Mouse (Mus musculus) erythroblast, embryonic 14.5 days (primary cell): ENCODE results near the gene Tiprl. TPM values are rescaled to one million over a fixed set of nuclear protein-coding genes. Genes with fewer than 3 reads are reported as not detected.

Source experiments
- H3K27me3 ChIP-seq: 2 replicates; pipeline ENCODE4 v1.6.1; 2012; ENCODE audit warnings: inconsistent platforms; ENCODE audit not compliant: control insufficient read depth
- H3K36me3 ChIP-seq: 2 replicates; pipeline ENCODE4 v1.6.1; 2012; ENCODE audit warnings: mild to moderate bottlenecking, inconsistent platforms; ENCODE audit not compliant: control insufficient read depth
- H3K4me1 ChIP-seq: 2 replicates; pipeline ENCODE4 v1.6.1; 2012; ENCODE audit warnings: inconsistent platforms; ENCODE audit not compliant: control insufficient read depth
- H3K4me3 ChIP-seq: replicated peaks from 2 replicates; pipeline ENCODE3; 2012; ENCODE audit warnings: moderate library complexity, mild to moderate bottlenecking, inconsistent platforms
- H3K9me3 ChIP-seq: 2 replicates; pipeline ENCODE4 v1.6.1; 2012; ENCODE audit warnings: low read length, inconsistent platforms, mixed read lengths; ENCODE audit not compliant: control insufficient read depth
- GATA1 ChIP-seq: IDR thresholded peaks from 2 replicates; pipeline ENCODE4 v1.6.1; 2012; ENCODE audit warnings: low read length, inconsistent platforms, mixed read lengths
- TAL1 ChIP-seq: IDR thresholded peaks from 3 replicates; pipeline ENCODE4 v1.6.1; 2012; ENCODE audit warnings: low read length, inconsistent platforms, mixed read lengths
- polyA plus RNA-seq: library from polyadenylated mRNA; stranded (reverse); fragments of >175 nt; gene quantifications from 2 replicates; pipeline ENCODE4 v1.2.3, GENCODE M21; 2012

The Tiprl gene
- polyA plus RNA-seq, 1 experiment: 1.1 TPM

GRCm38 (mm10) chr1:165169462-165169861 lies 67.3 kb downstream of the Tiprl start:
- no peak for TF ChIP-seq TAL1
- no peak for TF ChIP-seq GATA1
- H3K36me3 ChIP-seq: no peaks in the 10 kb centered on the region
- H3K4me3 ChIP-seq: no peak overlapping the region
- peaks cover 6% of the 10 kb centered on the region; the same call in 1 of the 2 replicates for H3K9me3 ChIP-seq
- peaks cover 2% of the 10 kb centered on the region; the same call in 1 of the 2 replicates for H3K27me3 ChIP-seq
- H3K4me1 ChIP-seq: peaks cover 5% of the 10 kb centered on the region; the same call in 1 of the 2 replicates

- TF ChIP-seq TAL1: no peak
- TF ChIP-seq GATA1: no peak
- peaks cover 6% of the 10 kb centered on the region; the same call in 1 of the 2 replicates for H3K9me3 ChIP-seq
- H3K4me3 ChIP-seq: no peak overlapping the region
- no peaks in the 10 kb centered on the region for H3K4me1 ChIP-seq
- no peaks in the 10 kb centered on the region for H3K27me3 ChIP-seq
- H3K36me3 ChIP-seq: no peaks in the 10 kb centered on the region
Measured at GRCm38 (mm10) chr1:165164920-165165319, 71.9 kb downstream of the Tiprl start.

Other genes with a start within 250 kb of the Tiprl start
- 0.01 TPM in 1 of 2 replicates, not detected in the other for gene Tbx19, start 76.2 kb downstream of the Tiprl start, polyA plus RNA-seq
- gene Sft2d2, start 42.6 kb downstream of the Tiprl start, polyA plus RNA-seq: 0.06 and 0.13 TPM in 2 replicates
- 0.01 TPM in 1 of 2 replicates, not detected in the other for gene Gpr161, start 58.8 kb upstream of the Tiprl start, polyA plus RNA-seq
- 3.3 and 5.3 TPM in 2 replicates for gene Dcaf6, start 223.5 kb upstream of the Tiprl start, polyA plus RNA-seq
- 41.8 and 45.7 TPM in 2 replicates for gene Mpc2, start 223.6 kb upstream of the Tiprl start, polyA plus RNA-seq
- not detected in 2 replicates for gene Adcy10, start 248.2 kb upstream of the Tiprl start, polyA plus RNA-seq